Mouse (Mus musculus) embryonic facial prominence, embryonic 12.5 days (tissue): ENCODE measurements around the gene Rab15. TPM values are rescaled to one million over a fixed set of nuclear protein-coding genes. Genes with fewer than 3 reads are reported as not detected.
"Not testable (repeated sequence)": the region's sequence is repeated elsewhere in the genome, so short reads cannot be mapped to it uniquely, and the experiment has no call there.

Experiments used
- ATAC-seq: fragments of 200-750 bp; cut with Nextera tagmentation; 2 replicates; pipeline ENCODE4 v1.8.0; 2017; ENCODE audit not compliant: insufficient number of reproducible peaks, insufficient read depth, low FRiP score, low TSS enrichment
- H3K27ac ChIP-seq: fragments of 300-500 bp; sonication (generic); 2 replicates; pipeline ENCODE4 v1.5.1; 2016; ENCODE audit warnings: mild to moderate bottlenecking
- H3K27me3 ChIP-seq: fragments of 300-500 bp; sonication (generic); 2 replicates; pipeline ENCODE4 v1.6.1; 2016; ENCODE audit warnings: mild to moderate bottlenecking, moderate library complexity
- H3K36me3 ChIP-seq: fragments of 300-500 bp; sonication (generic); 2 replicates; pipeline ENCODE4 v1.6.1; 2016; ENCODE audit warnings: mild to moderate bottlenecking
- H3K4me1 ChIP-seq: fragments of 300-500 bp; sonication (generic); 2 replicates; pipeline ENCODE4 v1.6.1; 2016
- H3K4me2 ChIP-seq: fragments of 300-500 bp; sonication (generic); replicated peaks from 2 replicates; pipeline ENCODE4 v1.6.1; 2016; ENCODE audit warnings: mild to moderate bottlenecking, moderate library complexity
- H3K4me3 ChIP-seq: fragments of 300-500 bp; sonication (generic); 2 replicates; pipeline ENCODE4 v1.5.1; 2016; ENCODE audit warnings: mild to moderate bottlenecking
- H3K9ac ChIP-seq: fragments of 300-500 bp; sonication (generic); 2 replicates; pipeline ENCODE4 v1.6.1; 2016; ENCODE audit warnings: mild to moderate bottlenecking, moderate library complexity
- H3K9me3 ChIP-seq: fragments of 300-500 bp; sonication (generic); 2 replicates; pipeline ENCODE4 v1.6.1; 2016; ENCODE audit warnings: mild to moderate bottlenecking, moderate library complexity
- WGBS: fragments of 180-500 bp; shearing (Covaris S2); methylation state at CpG from one replicate; pipeline ENCODE4 v1.1.7; 2016; 5-methylcytosine and 5-hydroxymethylcytosine counted together
- polyA plus RNA-seq: library from polyadenylated mRNA; unstranded; fragments of >200 nt; fragmentation: Nextera tagmentation; extraction: Ambion mirVana; gene quantifications from 2 replicates; pipeline ENCODE4 v1.2.1, GENCODE M21; 2016

Rab15 gene
- polyA plus RNA-seq, 1 experiment from 2014 or later, result 26.6 TPM

DNA sequence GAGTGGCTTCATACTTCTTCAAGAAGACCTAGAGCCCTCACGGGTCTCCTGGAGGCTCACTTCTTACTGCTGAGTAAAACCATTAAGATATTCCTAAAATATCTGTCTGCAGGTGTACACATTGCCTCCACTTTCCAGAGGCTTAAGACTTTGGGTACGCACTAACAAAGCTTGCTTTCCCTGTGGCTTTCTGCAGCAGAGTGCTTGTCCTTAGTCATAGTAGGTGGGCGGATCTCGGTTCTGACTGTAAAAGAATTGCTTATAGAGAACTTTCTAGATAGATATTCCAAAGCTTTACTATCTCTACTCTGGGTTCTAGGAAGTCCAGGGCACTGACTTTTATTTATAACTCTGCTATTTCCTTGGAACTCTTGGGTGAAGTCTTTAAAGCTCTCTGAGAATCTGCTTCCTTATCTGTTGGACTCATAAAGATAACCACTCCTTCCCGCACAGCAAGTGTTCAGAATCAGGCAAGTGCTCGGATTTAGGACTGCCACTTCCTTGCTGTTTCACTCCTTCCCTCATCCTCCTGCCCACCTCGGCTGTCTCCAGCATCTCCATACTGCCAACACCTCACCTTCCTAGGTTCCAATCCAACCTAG lies 25.7 kb downstream of the Rab15 start:
- no peaks in the 10 kb centered on the region for H3K27me3 ChIP-seq
- no peak overlapping the region for H3K27ac ChIP-seq
- no peak for ATAC-seq
- no peaks in the 10 kb centered on the region for H3K9me3 ChIP-seq
- 0 out of 2 replicates have a peak, but pooled peaks cover 5% of the 10 kb centered on the region for H3K4me1 ChIP-seq
- no peak overlapping the region for H3K4me2 ChIP-seq
- H3K36me3 ChIP-seq, result no peaks in the 10 kb centered on the region
- H3K9ac ChIP-seq, result no peak overlapping the region
- 87% methylated on average over 7 of the region's 7 CpGs for WGBS
- H3K4me3 ChIP-seq, result no peak overlapping the region

DNA sequence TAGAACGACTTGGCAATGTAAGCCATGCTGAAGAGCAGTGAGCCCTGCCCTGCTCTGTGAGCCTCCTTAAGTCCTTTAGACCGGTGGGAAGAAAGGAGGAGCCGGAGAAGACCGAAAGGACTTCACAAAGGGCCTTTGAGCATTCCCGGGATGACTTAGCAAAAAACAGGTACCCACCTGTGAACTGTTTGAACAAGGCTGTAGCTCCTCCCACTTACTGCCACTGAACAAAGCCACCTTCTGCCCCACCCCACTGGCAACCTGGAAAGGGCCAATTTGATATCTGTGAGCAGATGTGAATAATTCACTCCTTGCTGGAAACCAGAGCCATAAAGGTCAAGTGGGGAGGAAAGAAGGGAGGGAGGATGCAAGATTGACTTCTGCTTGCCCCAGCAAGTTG lies 27.4 kb downstream of the Rab15 start, which contains the start of gene Gpx2:
Gene Gpx2, minus strand, starts transcription at position 205 of the 400 bp plus-strand sequence.
- H3K27ac ChIP-seq, result no peak within 1 kb of the TSS
- 0 out of 2 replicates have a peak, but pooled peaks cover 5% of the 10 kb centered on the region for H3K4me1 ChIP-seq
- H3K9me3 ChIP-seq, result no peaks in the 10 kb centered on the region
- no peak within 1 kb of the TSS for H3K4me2 ChIP-seq
- no peak within 1 kb of the TSS for H3K4me3 ChIP-seq
- WGBS, result 65% methylated on average over 5 of the region's 5 CpGs
- no peak for ATAC-seq
- H3K36me3 ChIP-seq, result no peaks in the 10 kb centered on the region
- no peak within 1 kb of the TSS for H3K9ac ChIP-seq
- H3K27me3 ChIP-seq, result no peaks in the 10 kb centered on the region

DNA sequence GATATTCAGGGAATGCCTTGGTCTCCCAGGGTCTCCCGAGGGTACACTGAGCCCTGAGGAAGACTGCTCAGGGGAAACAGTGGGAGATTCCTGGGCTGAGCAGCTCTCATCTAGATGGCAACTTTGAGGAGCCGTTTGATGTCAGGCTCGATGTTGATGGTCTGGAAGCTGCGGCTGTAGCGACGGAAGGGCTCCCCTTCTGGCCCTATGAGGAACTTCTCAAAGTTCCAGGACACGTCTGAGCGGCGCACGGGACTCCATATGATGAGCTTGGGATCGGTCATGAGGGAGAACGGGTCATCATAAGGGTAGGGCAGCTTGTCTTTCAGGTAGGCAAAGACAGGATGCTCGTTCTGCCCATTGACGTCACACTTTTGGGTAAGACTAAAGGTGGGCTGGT lies 30.2 kb downstream of the Rab15 start:
- H3K9ac ChIP-seq, H3K36me3 ChIP-seq, ATAC-seq, H3K4me3 ChIP-seq, H3K4me1 ChIP-seq, H3K27me3 ChIP-seq, H3K4me2 ChIP-seq, H3K9me3 ChIP-seq, H3K27ac ChIP-seq: not testable (repeated sequence)
- 52% methylated on average over 14 of the region's 14 CpGs for WGBS

DNA sequence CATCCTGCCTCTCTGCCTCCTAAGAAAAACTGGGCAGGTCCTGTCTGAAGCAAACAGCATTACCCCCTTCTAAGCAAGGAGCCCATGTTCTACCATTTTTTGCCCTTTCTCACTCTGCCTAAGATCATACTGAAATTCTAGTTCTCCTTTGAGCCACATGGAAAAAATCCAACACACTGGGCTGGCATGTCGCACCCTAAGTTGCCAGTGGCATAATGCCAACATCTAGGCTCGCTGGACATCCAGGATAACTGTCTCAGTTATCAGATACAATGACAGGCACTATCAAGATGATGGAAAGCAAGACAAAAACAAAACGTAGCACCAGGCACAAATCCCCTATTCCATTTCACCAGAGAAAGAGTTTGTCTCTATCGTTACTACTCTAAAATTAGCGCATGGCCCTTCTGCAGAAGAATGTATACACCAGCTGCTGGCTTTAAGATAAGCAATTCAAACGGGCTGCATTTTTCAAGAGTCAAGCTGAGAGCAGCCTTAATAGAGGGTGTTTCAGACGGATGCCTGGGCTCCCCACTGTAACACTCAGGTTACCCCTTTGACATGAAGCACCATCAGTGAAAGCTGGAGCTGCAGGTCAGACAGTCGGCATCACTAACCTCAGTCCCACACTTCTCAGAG lies 32.1 kb downstream of the Rab15 start:
- 55% methylated on average over 8 of the region's 8 CpGs for WGBS
- Histone ChIP-seq H3K36me3 (no peaks in the 10 kb centered on the region), H3K4me3 (no peak overlapping the region), H3K9me3 (no peaks in the 10 kb centered on the region), H3K27me3 (no peaks in the 10 kb centered on the region), H3K27ac (no peak overlapping the region), H3K4me2 (no peak overlapping the region), H3K9ac (no peak overlapping the region), H3K4me1 (no peaks in the 10 kb centered on the region)
- ATAC-seq, result no peak

DNA sequence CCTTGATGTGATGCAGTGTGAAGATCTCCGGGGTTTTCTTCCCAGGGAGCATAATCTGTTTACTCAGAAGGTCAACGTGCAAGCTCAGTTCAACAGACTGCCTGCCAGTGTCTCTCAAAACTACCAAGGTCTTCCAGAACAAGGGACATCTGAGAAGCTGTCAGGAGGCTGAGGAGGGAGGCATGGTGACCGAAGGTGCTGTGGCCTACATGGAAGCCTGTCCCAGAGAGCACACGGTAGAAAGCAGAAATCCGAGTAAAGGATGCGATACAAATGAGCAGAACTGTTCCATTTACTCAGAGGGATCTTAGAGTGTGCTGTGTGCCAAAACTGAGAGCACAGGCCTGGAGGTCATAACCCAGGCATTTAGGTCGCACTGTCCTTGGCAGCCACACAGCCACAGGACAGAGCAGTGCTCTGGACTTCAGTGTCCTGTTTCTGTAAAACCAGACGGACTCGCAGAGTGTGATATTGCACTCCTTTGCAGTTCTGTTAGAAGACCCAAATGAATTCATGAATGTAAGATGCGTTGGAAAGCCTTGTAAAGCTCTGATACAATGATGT lies 38.6 kb downstream of the Rab15 start:
- Histone ChIP-seq H3K36me3 (no peaks in the 10 kb centered on the region), H3K4me2 (no peak overlapping the region)
- 64% methylated on average over 10 of the region's 10 CpGs for WGBS

DNA sequence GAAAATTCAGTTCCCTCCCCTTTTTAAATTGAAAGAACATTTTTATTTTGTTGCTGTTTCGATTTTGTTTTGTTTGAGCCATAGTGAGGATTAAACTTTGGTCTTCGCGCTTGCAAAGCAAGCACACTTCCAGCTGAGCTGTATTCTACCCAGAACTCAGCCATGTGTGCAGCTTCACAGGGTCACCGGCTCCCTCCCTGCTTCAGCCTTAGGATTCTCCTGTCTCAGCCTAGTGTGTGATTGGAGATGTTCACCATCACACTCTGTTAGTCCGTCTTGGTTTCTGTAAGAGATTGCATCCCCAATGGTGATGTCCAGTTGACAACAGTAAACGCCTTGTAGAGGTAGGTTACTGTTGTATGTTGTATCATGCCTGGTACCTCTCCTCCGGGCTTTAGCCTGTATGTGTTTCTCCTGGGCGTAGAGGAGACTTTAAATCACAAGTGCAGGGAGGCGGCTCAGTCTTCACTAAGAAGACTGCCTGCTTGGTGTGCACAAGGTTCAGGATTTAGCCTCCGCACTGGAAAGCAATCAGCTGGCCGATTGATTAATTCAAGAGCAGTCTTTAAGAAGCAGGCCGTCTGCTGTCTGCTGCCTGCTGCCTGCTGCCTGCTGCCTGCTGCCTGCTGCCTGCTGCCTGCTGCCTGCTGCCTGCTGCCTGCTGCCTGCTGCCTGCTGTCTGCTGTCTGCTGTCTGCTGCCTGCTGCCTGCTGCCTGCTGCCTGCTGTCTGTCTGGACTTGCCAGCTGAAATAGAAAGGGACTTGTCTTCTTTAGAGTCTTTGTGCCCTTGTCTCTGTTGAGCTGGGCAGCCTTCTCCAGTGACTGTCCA lies 41.9 kb downstream of the Rab15 start:
- Histone ChIP-seq H3K9ac (no peak overlapping the region), H3K4me1 (no peaks in the 10 kb centered on the region), H3K4me3 (no peak overlapping the region), H3K27ac (no peak overlapping the region), H3K4me2 (no peak overlapping the region), H3K36me3 (no peaks in the 10 kb centered on the region), H3K27me3 (no peaks in the 10 kb centered on the region), H3K9me3 (no peaks in the 10 kb centered on the region)
- 72% methylated on average over 12 of the region's 12 CpGs for WGBS
- no peak for ATAC-seq

More for the DNA sequence above, 38.6 kb downstream of the Rab15 start:
- Histone ChIP-seq H3K4me1 (no peaks in the 10 kb centered on the region), H3K9ac (no peak overlapping the region), H3K4me3 (no peak overlapping the region), H3K9me3 (no peaks in the 10 kb centered on the region), H3K27me3 (no peaks in the 10 kb centered on the region), H3K27ac (no peak overlapping the region)
- ATAC-seq, result no peak

DNA sequence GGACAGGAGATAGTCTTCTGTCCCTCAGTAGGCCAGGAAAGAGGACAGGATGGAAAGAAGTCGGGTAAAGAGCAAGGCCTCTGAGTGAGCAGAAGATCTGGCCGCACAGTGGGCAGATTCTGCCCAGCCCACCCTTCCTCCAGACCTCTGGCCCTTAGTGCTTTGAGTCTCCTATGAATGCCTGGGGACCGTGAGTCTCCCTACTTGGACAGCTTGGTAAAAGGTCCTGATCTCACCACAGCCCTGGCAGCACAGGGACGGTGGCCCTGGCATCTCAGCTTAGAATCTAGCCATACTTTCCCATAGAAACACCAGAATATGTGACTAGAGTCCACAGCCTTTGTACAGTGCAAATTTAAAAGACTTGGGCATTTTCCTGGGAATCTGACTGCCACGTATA lies 42.8 kb downstream of the Rab15 start:
- Histone ChIP-seq H3K9ac (no peak overlapping the region), H3K4me1 (no peaks in the 10 kb centered on the region), H3K27ac (no peak overlapping the region), H3K27me3 (no peaks in the 10 kb centered on the region), H3K9me3 (no peaks in the 10 kb centered on the region), H3K4me2 (no peak overlapping the region), H3K4me3 (no peak overlapping the region), H3K36me3 (no peaks in the 10 kb centered on the region)
- 84% methylated on average over 5 of the region's 5 CpGs for WGBS
- no peak for ATAC-seq

DNA sequence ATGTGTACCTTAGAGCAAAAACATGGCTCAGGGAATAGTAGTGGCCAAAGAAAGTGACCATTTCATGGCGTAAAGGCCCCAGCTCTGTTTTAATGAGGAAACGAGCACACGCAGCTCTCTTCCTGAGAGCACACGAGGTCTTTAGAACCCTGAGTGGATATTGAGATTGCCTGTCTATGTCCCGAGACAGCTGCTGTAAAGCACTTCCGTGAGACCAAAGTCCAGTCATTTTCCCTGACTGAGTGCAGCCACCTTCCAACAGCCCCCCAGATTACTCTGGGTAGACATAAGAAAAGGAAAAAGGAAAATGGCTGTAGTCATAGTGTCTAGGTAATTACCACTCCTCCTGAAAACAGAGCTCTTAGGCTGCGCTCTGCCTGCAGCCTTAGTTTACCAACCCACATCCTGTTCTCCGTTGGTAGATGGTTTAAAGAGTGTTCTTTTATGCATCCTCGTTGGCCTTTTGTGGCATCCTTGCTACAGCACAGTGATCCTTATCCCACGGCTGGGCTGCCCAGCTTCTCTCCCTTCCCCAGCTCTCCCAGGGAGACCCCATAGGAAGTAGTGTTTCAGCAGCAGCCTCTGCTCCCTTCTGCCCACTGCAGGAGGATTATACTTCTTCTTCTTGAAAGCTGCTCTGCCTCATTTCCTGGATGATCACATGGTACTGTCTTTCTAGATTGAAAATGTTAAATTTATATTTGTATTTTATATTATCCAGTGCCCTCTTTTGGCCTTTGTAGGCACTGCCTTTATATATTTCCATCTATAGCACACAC lies 44.2 kb downstream of the Rab15 start:
- no peak for ATAC-seq
- no peaks in the 10 kb centered on the region for H3K36me3 ChIP-seq

DNA sequence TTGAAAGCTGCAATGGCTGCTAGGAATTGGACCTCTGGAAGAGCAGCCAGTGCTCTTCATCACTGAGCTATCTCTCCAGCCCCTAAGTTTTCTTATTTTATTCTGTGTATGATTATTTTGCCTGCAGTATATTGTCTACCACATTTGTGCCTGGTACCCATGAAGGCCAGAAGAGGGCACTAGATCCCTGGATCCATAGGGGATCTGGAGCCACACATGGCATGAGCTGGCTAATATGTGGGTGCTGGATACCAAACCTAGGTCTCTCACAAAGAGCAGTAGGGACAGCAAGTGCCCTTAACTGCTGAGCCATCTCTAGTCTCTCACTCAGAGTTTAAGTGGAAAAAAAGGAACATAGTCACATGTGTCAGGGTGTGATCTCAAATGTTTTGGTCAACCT lies 44.9 kb downstream of the Rab15 start:
- no peak overlapping the region for H3K27ac ChIP-seq
- H3K4me1 ChIP-seq, result no peaks in the 10 kb centered on the region
- H3K9ac ChIP-seq, result no peak overlapping the region
- no peaks in the 10 kb centered on the region for H3K36me3 ChIP-seq
- no peak overlapping the region for H3K4me3 ChIP-seq
- H3K27me3 ChIP-seq, result no peaks in the 10 kb centered on the region
- H3K4me2 ChIP-seq, result no peak overlapping the region
- ATAC-seq, result no peak
- H3K9me3 ChIP-seq, result no peaks in the 10 kb centered on the region

More for the DNA sequence above, 44.2 kb downstream of the Rab15 start:
- Histone ChIP-seq H3K4me3 (no peak overlapping the region), H3K27ac (no peak overlapping the region), H3K9ac (no peak overlapping the region), H3K9me3 (no peaks in the 10 kb centered on the region), H3K27me3 (no peaks in the 10 kb centered on the region), H3K4me1 (no peaks in the 10 kb centered on the region), H3K4me2 (no peak overlapping the region)
- WGBS, result 86% methylated on average over 10 of the region's 10 CpGs

DNA sequence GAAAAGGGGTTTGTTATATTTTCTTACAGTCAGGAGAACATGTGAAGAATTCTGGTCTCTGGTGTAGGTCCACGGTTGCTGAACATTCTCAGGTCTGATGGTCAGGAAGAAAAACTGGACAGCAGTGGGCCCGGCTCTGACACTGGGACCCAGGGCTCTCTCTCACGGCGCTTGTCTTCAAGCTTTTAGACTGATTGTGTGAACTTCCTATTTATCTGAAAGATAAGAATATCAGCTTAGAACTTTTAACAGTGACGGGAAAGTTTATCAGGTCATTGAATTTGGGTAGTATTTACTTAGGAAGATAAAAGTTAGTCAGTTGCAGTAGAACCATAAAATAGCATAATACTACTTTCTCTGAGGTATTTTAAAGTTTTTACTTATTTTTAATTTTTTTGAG lies 45.8 kb downstream of the Rab15 start:
- Histone ChIP-seq H3K9ac (no peak overlapping the region), H3K4me1 (no peaks in the 10 kb centered on the region), H3K4me2 (no peak overlapping the region), H3K27me3 (no peaks in the 10 kb centered on the region), H3K9me3 (no peaks in the 10 kb centered on the region), H3K4me3 (no peak overlapping the region), H3K27ac (no peak overlapping the region), H3K36me3 (no peaks in the 10 kb centered on the region)
- 93% methylated on average over 5 of the region's 5 CpGs for WGBS
- no peak for ATAC-seq

DNA sequence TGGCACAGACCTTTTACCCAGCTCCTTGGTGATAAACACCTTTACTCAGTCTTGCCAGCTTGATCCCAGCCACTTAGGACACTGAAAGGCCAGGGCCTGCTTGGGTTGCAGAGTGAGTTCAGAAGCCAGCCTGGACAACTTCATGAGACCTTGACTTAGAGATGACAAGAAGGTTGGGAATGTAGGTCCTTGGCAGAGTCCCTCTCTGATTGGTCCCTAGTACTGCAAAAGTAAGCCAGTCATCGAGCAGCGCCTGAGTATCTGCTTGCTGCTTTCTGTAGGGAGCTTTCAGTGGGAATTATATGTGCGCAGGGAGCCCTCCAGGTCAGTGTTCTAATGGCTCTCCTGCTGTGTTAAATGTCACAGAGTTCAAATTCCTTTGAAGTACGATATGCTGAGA lies 47.6 kb downstream of the Rab15 start:
- no peak overlapping the region for H3K4me2 ChIP-seq
- no peaks in the 10 kb centered on the region for H3K36me3 ChIP-seq
- no peak for ATAC-seq
- no peaks in the 10 kb centered on the region for H3K4me1 ChIP-seq
- H3K9me3 ChIP-seq, result no peaks in the 10 kb centered on the region
- no peak overlapping the region for H3K9ac ChIP-seq
- H3K27me3 ChIP-seq, result no peaks in the 10 kb centered on the region
- no peak overlapping the region for H3K27ac ChIP-seq
- 58% methylated on average over 4 of the region's 4 CpGs for WGBS
- H3K4me3 ChIP-seq, result no peak overlapping the region
